In the genomic region with DNA sequence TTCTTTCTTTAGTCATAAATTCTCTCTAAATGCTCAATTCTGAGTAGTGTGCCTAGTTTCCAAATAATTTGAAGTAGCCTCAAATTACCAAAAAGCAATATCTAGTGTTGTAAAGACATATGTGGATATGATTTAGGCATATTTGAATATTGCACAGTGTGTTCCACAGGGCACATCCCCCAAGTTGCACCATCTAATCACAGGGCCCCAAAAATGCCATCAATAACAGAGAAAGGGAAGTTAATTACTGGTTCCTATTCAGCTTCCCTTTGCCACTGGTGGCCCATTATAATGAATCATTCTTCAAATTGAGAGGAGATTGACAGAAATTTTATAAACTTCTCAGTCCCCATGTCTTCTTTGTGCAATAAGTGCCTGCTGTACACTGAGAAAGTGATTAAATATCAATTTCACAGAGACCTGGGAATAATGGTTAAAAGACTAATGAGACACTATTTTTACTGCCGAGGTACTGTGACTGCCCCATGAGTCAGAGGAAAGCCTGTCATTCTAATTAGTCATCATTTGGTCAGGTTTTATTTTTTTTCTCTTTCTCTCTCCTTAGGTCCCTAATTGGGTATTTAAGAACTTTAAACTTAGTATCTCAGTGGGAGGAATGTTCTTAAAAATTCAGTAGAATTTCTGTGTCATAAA, we compare ENCODE assay signal across 2 mouse cellular contexts.
TF ChIP-seq lines count a peak whose summit lies in the region.

No protein-coding gene starts in this region.

TF ChIP-seq in CH12.LX, 34 proteins besides CTCF, POLR2A, EP300 and RAD21 (continued from another document):
- TF ChIP-seq TBP (conservative IDR thresholded peaks at IDR 0.05; ENCODE audit: low read depth, low read length) (no peak), ZNF384 (IDR thresholded peaks at IDR 0.05; ENCODE audit: low read depth, low read length) (peak; percentile 76), CHD2 (IDR thresholded peaks at IDR 0.05; ENCODE audit: low read length) (no peak; the same call in 1 of the 2 replicates)

TF ChIP-seq in myocyte, 11 proteins besides CTCF, POLR2A, EP300 and RAD21 (continued from another document):
- TF ChIP-seq MYOD1 (IDR thresholded peaks at IDR 0.05; ENCODE audit: control insufficient read depth in 1 of 3, insufficient read length in 2 of 3, low read depth in 2 of 3) (no peak), E2F4 (IDR thresholded peaks at IDR 0.05; ENCODE audit: insufficient read depth) (no peak), USF1 (IDR thresholded peaks at IDR 0.05; ENCODE audit: low read depth) (no peak), TCF12 (IDR thresholded peaks at IDR 0.05; ENCODE audit: insufficient read depth, poor library complexity, severe bottlenecking) (no peak), SRF (IDR thresholded peaks at IDR 0.05; ENCODE audit: control insufficient read depth, insufficient read length, low read depth) (no peak)
